Mouse (Mus musculus): ENCODE data around the gene Fbxw17. TPM values are rescaled to one million over a fixed set of nuclear protein-coding genes. Genes with fewer than 3 reads are reported as not detected.
"Not testable (repeated sequence)": the region's sequence is repeated elsewhere in the genome, so short reads cannot be mapped to it uniquely, and the experiment has no call there.

Gene Fbxw17
- polyA plus RNA-seq (2014; fragmentation: Nextera tagmentation; extraction: Ambion mirVana) = 21.7 and 28.1 TPM in 2 replicates

GRCm38 (mm10) chr13:50417389-50418183 lies at the start of gene Fbxw17:
TSS of gene Fbxw17 (plus strand) at chr13:50417864.
- H3K9me3 ChIP-seq (replicated peaks; ENCODE audit: control insufficient read depth, low read length) = no peaks in the 10 kb centered on the region
- peaks cover 6% of the 10 kb centered on the region; the same call in 1 of the 2 replicates for H3K4me1 ChIP-seq (ENCODE audit: control insufficient read depth, insufficient read depth, low read length)
- peak within 1 kb of the TSS; percentile 64 for H3K4me2 ChIP-seq
- ATAC-seq (replicated peaks; ENCODE audit: insufficient number of reproducible peaks, low FRiP score, low TSS enrichment) = peak; percentile 83
- no peaks in the 10 kb centered on the region for H3K27me3 ChIP-seq (ENCODE audit: control insufficient read depth, insufficient read depth, low read length)
- no peak within 1 kb of the TSS for H3K27ac ChIP-seq (ENCODE audit: low read depth, low read length)
- peaks cover 2% of the 10 kb centered on the region; the same call in 1 of the 2 replicates for H3K36me3 ChIP-seq (ENCODE audit: control insufficient read depth, insufficient read depth, low read length)
- peak within 1 kb of the TSS; percentile 84 for H3K4me3 ChIP-seq (ENCODE audit: low read depth, low read length)
- WGBS (ENCODE audit: insufficient replicate concordance) = 13% methylated on average over 31 of the region's 35 CpGs
- peak within 1 kb of the TSS; percentile 91 for H3K9ac ChIP-seq (ENCODE audit: low read depth, low read length)

GRCm38 (mm10) chr13:50372934-50373705 lies 44.5 kb upstream of the Fbxw17 start:
- not testable (repeated sequence) for H3K27ac ChIP-seq (ENCODE audit: low read depth, low read length); H3K4me3 ChIP-seq (ENCODE audit: low read depth, low read length); H3K9ac ChIP-seq (ENCODE audit: low read depth, low read length); H3K27me3 ChIP-seq (ENCODE audit: control insufficient read depth, insufficient read depth, low read length); H3K36me3 ChIP-seq (ENCODE audit: control insufficient read depth, insufficient read depth, low read length); ATAC-seq (replicated peaks; ENCODE audit: insufficient number of reproducible peaks, low FRiP score, low TSS enrichment); H3K4me1 ChIP-seq (ENCODE audit: control insufficient read depth, insufficient read depth, low read length); H3K4me2 ChIP-seq; H3K9me3 ChIP-seq (replicated peaks; ENCODE audit: control insufficient read depth, low read length)
- WGBS (ENCODE audit: insufficient replicate concordance) = 69% methylated on average over 5 of the region's 5 CpGs

- H3K9ac ChIP-seq (ENCODE audit: low read depth, low read length); H3K27me3 ChIP-seq (ENCODE audit: control insufficient read depth, insufficient read depth, low read length); H3K9me3 ChIP-seq (replicated peaks; ENCODE audit: control insufficient read depth, low read length); H3K4me3 ChIP-seq (ENCODE audit: low read depth, low read length); H3K4me2 ChIP-seq; ATAC-seq (replicated peaks; ENCODE audit: insufficient number of reproducible peaks, low FRiP score, low TSS enrichment); H3K4me1 ChIP-seq (ENCODE audit: control insufficient read depth, insufficient read depth, low read length); H3K27ac ChIP-seq (ENCODE audit: low read depth, low read length); H3K36me3 ChIP-seq (ENCODE audit: control insufficient read depth, insufficient read depth, low read length): not testable (repeated sequence)
These were observed 28.5 kb upstream of the Fbxw17 start for GRCm38 (mm10) chr13:50389146-50389545.

- no peak for ATAC-seq (replicated peaks; ENCODE audit: insufficient number of reproducible peaks, low FRiP score, low TSS enrichment)
- no peak overlapping the region for H3K27ac ChIP-seq (ENCODE audit: low read depth, low read length)
- H3K9me3 ChIP-seq (replicated peaks; ENCODE audit: control insufficient read depth, low read length) = no peaks in the 10 kb centered on the region
- peaks cover 3% of the 10 kb centered on the region for H3K36me3 ChIP-seq (ENCODE audit: control insufficient read depth, insufficient read depth, low read length)
- H3K4me2 ChIP-seq = peak overlapping the region; percentile 64
- H3K4me1 ChIP-seq (ENCODE audit: control insufficient read depth, insufficient read depth, low read length) = peaks cover 6% of the 10 kb centered on the region; the same call in 1 of the 2 replicates
- H3K9ac ChIP-seq (ENCODE audit: low read depth, low read length) = peak overlapping the region; percentile 91
- 44% methylated on average over 3 of the region's 3 CpGs for WGBS (ENCODE audit: insufficient replicate concordance)
- H3K4me3 ChIP-seq (ENCODE audit: low read depth, low read length) = peak overlapping the region; percentile 84
- H3K27me3 ChIP-seq (ENCODE audit: control insufficient read depth, insufficient read depth, low read length) = no peaks in the 10 kb centered on the region
These were observed 757 bp downstream of the Fbxw17 start for GRCm38 (mm10) chr13:50418421-50418820.

GRCm38 (mm10) chr13:50423625-50424209 lies 6.1 kb downstream of the Fbxw17 start:
- H3K36me3 ChIP-seq (ENCODE audit: control insufficient read depth, insufficient read depth, low read length) = peaks cover 18% of the 10 kb centered on the region
- no peak overlapping the region for H3K4me2 ChIP-seq
- H3K4me3 ChIP-seq (ENCODE audit: low read depth, low read length) = no peak overlapping the region
- no peak overlapping the region for H3K9ac ChIP-seq (ENCODE audit: low read depth, low read length)
- WGBS (ENCODE audit: insufficient replicate concordance) = 85% methylated on average over 8 of the region's 8 CpGs
- no peak overlapping the region for H3K27ac ChIP-seq (ENCODE audit: low read depth, low read length)
- H3K27me3 ChIP-seq (ENCODE audit: control insufficient read depth, insufficient read depth, low read length) = no peaks in the 10 kb centered on the region
- no peaks in the 10 kb centered on the region for H3K9me3 ChIP-seq (replicated peaks; ENCODE audit: control insufficient read depth, low read length)
- ATAC-seq (replicated peaks; ENCODE audit: insufficient number of reproducible peaks, low FRiP score, low TSS enrichment) = no peak
- peaks cover under 1% of the 10 kb centered on the region; the same call in 1 of the 2 replicates for H3K4me1 ChIP-seq (ENCODE audit: control insufficient read depth, insufficient read depth, low read length)

GRCm38 (mm10) chr13:50424517-50424916 lies 6.9 kb downstream of the Fbxw17 start:
- no peak overlapping the region for H3K4me2 ChIP-seq
- 77% methylated on average over 2 of the region's 2 CpGs for WGBS (ENCODE audit: insufficient replicate concordance)
- H3K4me1 ChIP-seq (ENCODE audit: control insufficient read depth, insufficient read depth, low read length) = no peaks in the 10 kb centered on the region
- no peak overlapping the region for H3K9ac ChIP-seq (ENCODE audit: low read depth, low read length)
- no peak overlapping the region for H3K4me3 ChIP-seq (ENCODE audit: low read depth, low read length)
- no peaks in the 10 kb centered on the region for H3K27me3 ChIP-seq (ENCODE audit: control insufficient read depth, insufficient read depth, low read length)
- no peak for ATAC-seq (replicated peaks; ENCODE audit: insufficient number of reproducible peaks, low FRiP score, low TSS enrichment)
- H3K36me3 ChIP-seq (ENCODE audit: control insufficient read depth, insufficient read depth, low read length) = peaks cover 18% of the 10 kb centered on the region
- no peak overlapping the region for H3K27ac ChIP-seq (ENCODE audit: low read depth, low read length)
- no peaks in the 10 kb centered on the region for H3K9me3 ChIP-seq (replicated peaks; ENCODE audit: control insufficient read depth, low read length)

- peaks cover 18% of the 10 kb centered on the region for H3K36me3 ChIP-seq (ENCODE audit: control insufficient read depth, insufficient read depth, low read length)
- H3K9ac ChIP-seq (ENCODE audit: low read depth, low read length) = no peak overlapping the region
- no peaks in the 10 kb centered on the region for H3K9me3 ChIP-seq (replicated peaks; ENCODE audit: control insufficient read depth, low read length)
- H3K4me1 ChIP-seq (ENCODE audit: control insufficient read depth, insufficient read depth, low read length) = no peaks in the 10 kb centered on the region
- H3K27ac ChIP-seq (ENCODE audit: low read depth, low read length) = no peak overlapping the region
- no peak for ATAC-seq (replicated peaks; ENCODE audit: insufficient number of reproducible peaks, low FRiP score, low TSS enrichment)
- H3K4me3 ChIP-seq (ENCODE audit: low read depth, low read length) = no peak overlapping the region
- WGBS (ENCODE audit: insufficient replicate concordance) = 72% methylated on average over 4 of the region's 4 CpGs
- H3K27me3 ChIP-seq (ENCODE audit: control insufficient read depth, insufficient read depth, low read length) = no peaks in the 10 kb centered on the region
- no peak overlapping the region for H3K4me2 ChIP-seq
These were observed 9.0 kb downstream of the Fbxw17 start for GRCm38 (mm10) chr13:50426686-50427085.

GRCm38 (mm10) chr13:50443812-50444211 lies 26.1 kb downstream of the Fbxw17 start, which contains the start of gene Gm47429:
TSS of gene Gm47429 (minus strand) at chr13:50443912.
- Histone ChIP-seq H3K4me1 (ENCODE audit: control insufficient read depth, insufficient read depth, low read length) (no peaks in the 10 kb centered on the region), H3K4me2 (no peak within 1 kb of the TSS), H3K4me3 (ENCODE audit: low read depth, low read length) (no peak within 1 kb of the TSS), H3K36me3 (ENCODE audit: control insufficient read depth, insufficient read depth, low read length) (no peaks in the 10 kb centered on the region), H3K9ac (ENCODE audit: low read depth, low read length) (no peak within 1 kb of the TSS), H3K9me3 (replicated peaks; ENCODE audit: control insufficient read depth, low read length) (no peaks in the 10 kb centered on the region), H3K27ac (ENCODE audit: low read depth, low read length) (no peak within 1 kb of the TSS), H3K27me3 (ENCODE audit: control insufficient read depth, insufficient read depth, low read length) (no peaks in the 10 kb centered on the region)
- 75% methylated on average over 2 of the region's 2 CpGs for WGBS (ENCODE audit: insufficient replicate concordance)
- no peak for ATAC-seq (replicated peaks; ENCODE audit: insufficient number of reproducible peaks, low FRiP score, low TSS enrichment)
